Mouse (Mus musculus) ovary, postnatal 10 days (tissue): Measurements from ENCODE around the gene Thumpd3.

Experiments
- DNase-seq: peaks from one replicate; pipeline ENCODE4 v3.0.0; 2022; ENCODE audit warnings: low spot score

Thumpd3 gene

GRCm38 (mm10) chr6:113046041-113046975 is at the start of gene Thumpd3:
TSS of gene Thumpd3 (plus strand) at chr6:113046225.
- peak; percentile 92 for DNase-seq

DNA sequence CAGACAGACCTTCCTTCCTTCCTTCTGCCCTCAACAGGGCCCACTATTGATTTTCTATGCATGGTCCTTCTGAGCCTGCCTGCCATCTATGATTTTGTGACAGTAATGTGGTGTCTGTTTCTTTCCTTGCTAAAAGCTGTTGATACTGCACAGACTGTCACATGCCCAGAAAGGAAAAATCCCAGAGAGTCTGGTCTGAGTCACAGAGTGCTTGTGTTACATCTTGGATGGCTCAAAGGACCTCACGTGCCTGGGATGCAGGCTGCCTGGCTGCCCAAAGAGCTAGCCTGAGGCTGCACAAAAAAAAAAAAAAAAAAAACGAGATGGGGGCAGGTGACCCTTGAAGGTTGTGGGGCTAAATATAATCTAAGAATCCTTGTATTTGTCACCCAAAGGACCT is 46.8 kb upstream of the Thumpd3 start:
- DNase-seq, result no peak

- peak; percentile 67 for DNase-seq
Observed at GRCm38 (mm10) chr6:113000666-113001287, 45.2 kb upstream of the Thumpd3 start.

DNA sequence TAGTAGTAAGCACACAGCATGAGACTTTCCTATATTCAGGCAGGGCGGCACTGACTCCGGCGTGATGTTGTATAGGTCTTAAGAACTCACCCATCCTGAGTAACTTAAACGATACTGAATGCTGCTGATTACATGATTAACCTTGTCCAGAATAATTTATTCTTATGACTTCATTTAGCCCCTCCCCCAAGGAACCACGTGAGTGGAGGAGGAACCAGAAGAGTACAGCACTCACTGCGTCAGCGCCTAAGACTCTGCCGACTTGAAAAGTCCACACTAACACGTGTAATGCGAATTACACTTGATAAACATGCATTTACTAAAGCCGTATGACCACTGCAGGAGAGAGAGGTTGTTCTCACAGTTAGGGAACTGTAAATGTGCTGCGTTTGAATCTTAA is 44.3 kb upstream of the Thumpd3 start:
- DNase-seq, result no peak

DNA sequence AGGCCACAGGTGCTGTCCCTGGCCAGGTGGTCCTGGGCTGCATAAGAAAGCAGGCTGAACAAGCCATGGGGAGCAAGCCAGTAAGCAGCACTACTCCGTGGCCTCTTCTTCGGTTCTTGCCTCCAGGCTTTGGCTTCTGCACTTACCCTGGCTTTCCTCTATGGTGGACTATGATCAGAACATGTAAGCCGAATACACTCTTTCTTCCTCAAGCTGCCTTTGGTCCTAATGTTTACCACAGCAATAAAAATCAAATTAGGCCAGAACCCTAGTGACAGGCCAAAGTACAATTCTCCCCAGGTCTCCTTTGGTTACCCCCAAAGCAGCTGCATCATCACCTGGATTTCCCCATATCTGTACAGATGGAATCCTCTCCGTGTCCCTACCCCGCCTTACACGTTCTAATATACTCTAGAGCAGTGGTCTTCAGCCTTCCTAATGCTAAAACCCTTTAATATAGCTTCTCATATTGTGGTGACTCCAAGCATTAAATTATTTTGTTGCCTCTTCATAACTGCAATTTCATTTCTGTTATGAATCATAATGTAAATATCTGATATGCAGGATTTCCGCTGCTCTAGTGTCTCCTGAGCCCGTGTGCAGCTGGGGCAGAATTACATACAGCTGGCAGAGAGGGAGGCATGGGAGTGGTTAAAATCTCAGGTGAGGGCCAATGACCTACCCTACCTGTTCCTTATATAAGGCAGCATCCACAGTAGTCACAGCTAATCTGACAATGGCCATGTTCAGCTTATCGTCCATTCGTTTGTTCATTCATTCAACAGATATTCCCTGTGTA is 42.5 kb upstream of the Thumpd3 start:
- DNase-seq, result no peak

- no peak for DNase-seq
Observed at GRCm38 (mm10) chr6:113006833-113007232, 39.2 kb upstream of the Thumpd3 start.

DNA sequence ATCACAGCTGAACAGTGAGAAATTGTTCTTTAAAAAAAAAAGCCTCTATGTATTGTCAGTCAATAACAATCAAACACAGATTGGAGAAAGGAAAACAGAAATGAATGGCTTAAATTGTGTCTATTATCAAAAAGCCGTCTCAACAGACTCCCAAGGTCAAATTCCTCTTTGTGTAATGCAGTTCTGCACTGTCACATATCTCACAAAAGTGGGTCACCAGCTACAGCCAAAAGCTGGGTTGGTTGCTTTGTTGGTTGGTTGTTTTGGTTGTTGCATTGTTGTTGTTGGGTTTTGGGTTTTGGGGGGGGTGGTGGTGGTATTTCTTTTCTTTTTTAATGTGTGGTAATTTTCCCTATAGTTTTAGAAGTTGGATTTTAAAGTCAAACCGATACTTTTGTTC is 34.1 kb upstream of the Thumpd3 start:
- DNase-seq, result no peak

DNA sequence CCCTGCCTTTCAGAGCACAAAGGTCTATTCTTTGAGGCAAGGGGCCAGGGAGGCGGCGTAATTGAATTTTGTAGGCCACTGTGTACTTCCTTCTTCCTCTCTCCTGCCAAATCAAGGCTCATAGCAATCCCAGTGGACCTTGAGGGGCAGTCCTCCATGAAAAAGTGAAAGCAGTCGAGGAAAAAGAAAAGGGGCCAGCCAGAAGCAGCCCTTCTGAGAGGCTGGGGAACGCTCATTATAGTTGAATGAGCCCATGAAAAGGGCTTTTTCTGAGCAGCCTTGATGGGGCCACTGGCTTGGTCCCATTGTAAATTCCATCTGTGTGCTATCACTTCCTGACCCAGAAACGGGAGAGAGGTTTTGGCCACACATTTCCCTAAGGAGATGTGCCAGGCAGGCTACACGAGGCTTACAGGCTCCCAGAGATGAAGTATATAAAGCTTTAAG is 33.5 kb upstream of the Thumpd3 start:
- peak; percentile 31 for DNase-seq

- DNase-seq, result no peak
Observed at GRCm38 (mm10) chr6:113013550-113013949, 32.5 kb upstream of the Thumpd3 start.

GRCm38 (mm10) chr6:113017500-113018047 is 28.5 kb upstream of the Thumpd3 start:
- DNase-seq, result no peak

GRCm38 (mm10) chr6:113018139-113018538 is 27.9 kb upstream of the Thumpd3 start:
- DNase-seq, result no peak

- DNase-seq, result no peak
Observed at GRCm38 (mm10) chr6:113024866-113025265, 21.2 kb upstream of the Thumpd3 start.

- DNase-seq, result no peak
Observed at GRCm38 (mm10) chr6:113025774-113026173, 20.3 kb upstream of the Thumpd3 start.

DNA sequence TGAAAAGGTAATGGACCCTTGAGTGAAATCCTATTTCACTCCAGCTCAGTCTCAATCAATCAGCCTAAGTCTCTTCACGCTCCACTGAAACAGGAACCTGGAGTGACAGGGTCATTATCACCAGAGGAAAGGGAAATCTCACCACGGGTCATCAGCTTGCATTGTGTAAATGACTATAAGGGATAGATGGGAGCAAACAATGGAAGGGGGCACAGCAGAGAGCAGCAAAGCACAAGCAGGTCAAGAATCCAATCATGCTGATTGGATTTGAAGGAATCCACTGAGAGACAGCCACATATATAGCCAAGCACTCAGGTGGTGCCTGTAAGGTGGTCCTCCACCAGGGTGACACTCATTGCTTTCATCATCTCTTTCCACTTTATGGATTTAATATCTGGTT is 18.6 kb upstream of the Thumpd3 start:
- no peak for DNase-seq

DNA sequence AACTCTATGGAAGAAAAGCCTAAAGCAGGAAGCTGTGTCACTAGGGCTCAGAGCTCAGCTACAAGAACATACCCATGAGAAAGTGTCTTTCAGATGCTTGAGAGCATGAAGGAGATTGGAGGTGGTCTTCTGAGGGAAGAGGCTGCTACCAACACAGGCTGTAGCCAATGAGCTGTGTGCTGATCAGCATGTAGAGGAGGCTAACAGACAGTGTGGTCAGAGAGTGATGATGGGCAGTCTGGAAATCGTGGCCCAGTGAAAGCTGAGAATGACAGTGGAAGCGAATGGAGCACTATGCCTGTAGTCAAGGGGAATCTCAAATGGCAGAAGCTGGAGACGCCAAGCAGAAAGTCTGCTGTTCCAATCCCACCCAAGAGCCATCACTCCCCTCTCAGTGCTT is 17.0 kb upstream of the Thumpd3 start:
- DNase-seq, result no peak

- no peak for DNase-seq
Observed at GRCm38 (mm10) chr6:113030553-113030952, 15.5 kb upstream of the Thumpd3 start.

DNA sequence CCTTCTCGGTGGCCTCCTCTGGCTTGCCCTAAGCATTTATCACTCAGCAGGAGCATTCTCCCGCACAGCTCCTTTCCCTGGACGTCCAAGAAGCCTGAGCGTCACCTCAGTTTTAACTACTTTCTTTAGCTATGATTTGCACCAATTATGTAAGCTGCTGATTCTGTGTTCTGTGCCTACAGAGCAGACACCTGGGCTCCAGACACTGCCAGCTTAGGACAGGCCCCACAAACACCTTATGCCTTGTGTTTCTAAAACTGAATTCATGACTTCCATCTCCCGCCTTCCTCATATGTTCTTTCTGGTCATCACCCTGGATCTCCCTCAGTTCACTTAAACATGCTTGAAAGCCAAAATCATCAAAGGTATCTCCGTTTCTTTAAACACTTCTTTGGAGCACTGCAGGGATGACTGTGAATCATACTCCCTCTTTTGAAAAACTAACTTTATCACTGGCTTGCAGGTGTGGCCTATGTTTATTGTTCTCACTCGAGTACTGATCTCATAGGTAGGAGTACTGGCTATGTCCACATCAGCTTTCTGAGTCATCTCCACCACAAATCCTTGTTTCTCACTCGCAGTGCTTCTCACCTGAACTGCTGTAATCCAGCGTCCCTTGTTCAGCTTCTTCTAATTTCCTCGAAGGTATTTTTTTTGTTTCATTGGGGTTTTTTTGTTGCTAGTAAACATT is 14.9 kb upstream of the Thumpd3 start:
- no peak for DNase-seq

DNA sequence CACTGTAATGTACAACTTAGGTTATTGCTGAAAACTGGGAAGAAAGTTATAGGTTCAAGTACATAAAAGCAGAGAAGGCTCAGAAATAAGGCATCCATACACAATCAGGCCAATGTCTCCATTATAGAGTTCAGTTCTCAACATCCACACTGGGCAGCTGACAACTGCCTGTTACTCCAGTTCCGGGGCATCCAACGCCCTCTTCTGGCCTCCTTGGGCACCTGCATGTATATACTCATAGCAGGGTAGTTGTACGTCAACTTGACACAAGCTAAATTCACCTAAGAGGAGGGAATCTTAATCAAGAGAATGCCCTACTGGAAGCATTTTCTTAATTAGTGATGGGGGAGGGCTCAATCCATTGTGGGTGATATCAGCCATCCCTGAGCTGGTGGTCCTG is 13.9 kb upstream of the Thumpd3 start:
- no peak for DNase-seq

DNA sequence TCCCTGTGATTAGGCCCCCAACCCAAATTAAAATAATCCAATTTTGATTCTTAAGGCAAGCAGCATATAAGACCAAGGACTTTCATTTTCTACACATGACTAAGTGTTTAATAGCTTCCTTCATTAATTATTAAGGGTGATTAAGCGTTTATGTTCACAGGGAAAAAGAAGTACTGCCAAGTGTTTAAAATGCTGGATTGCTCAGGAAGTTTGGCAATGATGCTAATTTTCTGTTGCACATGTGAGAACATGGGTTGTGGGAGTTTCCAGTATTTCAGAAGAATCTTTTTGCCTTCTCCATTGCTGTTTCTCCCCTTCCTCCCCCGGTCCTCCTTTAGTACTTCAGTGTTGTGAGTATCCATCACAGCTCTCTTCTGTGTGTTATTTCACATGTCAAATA is 12.8 kb upstream of the Thumpd3 start:
- DNase-seq, result no peak

GRCm38 (mm10) chr6:113034466-113034865 is 11.6 kb upstream of the Thumpd3 start:
- DNase-seq, result no peak

- DNase-seq, result no peak
Observed at GRCm38 (mm10) chr6:113036463-113037175, 9.4 kb upstream of the Thumpd3 start.
